Mouse (Mus musculus) kidney, adult 8-10 months (tissue): ENCODE measurements around the gene Cbfa2t3.
"Not testable (repeated sequence)": the region's sequence is repeated elsewhere in the genome, so short reads cannot be mapped to it uniquely, and the experiment has no call there.

ENCODE experiments used
- DNase-seq, 2 experiments: peaks; one replicate each; pipeline ENCODE4 v3.0.0; 2022

Cbfa2t3 gene

GRCm38 (mm10) chr8:122635878-122636802, 62.8 kb downstream of the Cbfa2t3 start:
- DNase-seq, result no peak

GRCm38 (mm10) chr8:122633205-122633604, 65.7 kb downstream of the Cbfa2t3 start:
- no peak for DNase-seq

DNA sequence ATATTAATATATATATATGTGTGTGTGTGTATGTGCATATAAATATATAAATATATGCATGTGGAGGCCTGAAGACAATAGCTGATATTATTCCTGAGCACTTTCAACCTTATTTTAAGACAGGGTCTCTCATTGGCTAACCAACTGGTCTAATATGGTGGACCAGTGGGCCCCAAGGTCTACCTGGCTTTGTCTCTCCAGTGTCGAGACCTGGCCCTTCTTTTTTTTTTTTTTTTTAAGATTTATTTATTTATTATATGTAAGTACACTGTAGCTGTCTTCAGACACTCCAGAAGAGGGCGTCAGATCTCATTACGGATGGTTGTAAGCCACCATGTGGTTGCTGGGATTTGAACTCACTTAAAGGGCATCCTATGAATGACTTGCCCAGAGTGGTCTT, 66.8 kb downstream of the Cbfa2t3 start:
- not testable (repeated sequence) for DNase-seq

DNA sequence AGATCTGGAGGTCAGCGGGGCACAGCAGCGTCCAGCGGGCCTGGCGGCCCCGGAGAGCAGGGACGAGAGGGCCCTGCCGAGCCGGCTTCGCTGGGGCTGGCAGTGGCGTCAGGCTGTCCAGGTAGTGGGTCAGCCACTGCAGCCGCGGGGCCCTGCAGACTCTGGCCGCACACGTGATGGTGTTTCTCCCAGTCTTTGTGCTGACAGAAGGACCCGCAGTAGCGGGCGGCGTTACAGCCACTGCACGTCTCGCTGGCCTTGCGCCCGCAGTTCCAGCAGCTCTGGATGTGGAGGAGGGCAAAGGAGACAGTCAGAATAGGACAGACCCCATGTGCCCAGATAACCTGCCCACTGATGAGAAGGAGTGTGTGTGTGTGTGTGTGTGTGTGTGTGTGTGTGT, 68.2 kb downstream of the Cbfa2t3 start:
- DNase-seq, result peak; percentile 30 to 33

DNA sequence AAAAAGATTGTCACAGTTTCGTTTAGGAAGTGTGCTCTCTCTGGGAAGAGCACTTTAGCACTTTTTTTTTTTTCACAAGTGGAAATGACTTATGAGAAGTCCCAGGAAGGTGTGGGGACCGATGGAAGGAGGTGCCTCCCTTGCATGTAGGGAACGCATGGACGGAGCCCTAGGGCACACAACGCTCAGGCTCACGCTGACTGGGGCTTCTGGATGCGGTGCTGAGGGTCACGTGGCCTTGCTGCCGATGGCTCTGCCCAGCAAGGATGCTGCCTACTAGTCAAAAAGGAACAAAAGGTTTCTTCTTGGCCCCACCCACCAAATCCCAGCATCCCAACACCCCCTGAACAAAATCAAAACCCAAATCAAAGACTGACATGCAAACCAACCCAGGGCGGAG, 69.5 kb downstream of the Cbfa2t3 start:
- no peak for DNase-seq

DNA sequence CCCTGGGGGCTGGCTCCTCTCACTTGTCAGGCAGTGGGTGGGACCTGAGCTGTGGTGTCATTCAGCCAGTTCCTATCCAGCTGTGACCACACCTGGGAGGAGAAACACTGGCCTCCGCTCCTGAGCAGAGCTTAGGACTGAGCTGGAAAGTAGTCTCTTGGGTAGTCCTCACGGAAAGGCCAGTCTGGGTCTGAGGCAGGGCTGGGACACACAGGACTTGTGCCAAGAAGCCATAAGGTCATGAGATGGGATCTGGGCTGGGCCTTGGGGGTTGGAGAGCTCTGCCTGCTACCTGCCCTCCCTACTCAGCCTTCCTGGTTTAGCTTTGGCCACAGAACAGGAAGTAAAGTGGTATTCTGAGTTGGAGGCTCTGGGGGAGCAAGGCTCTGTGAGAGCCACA, 72.0 kb downstream of the Cbfa2t3 start:
- DNase-seq, result no peak

GRCm38 (mm10) chr8:122625811-122626210, 73.1 kb downstream of the Cbfa2t3 start:
- peak; percentile 38 to 39 for DNase-seq

GRCm38 (mm10) chr8:122624653-122625052, 74.3 kb downstream of the Cbfa2t3 start:
- no peak for DNase-seq

- DNase-seq, result no peak
These were observed 74.9 kb downstream of the Cbfa2t3 start for GRCm38 (mm10) chr8:122623844-122624642.

DNA sequence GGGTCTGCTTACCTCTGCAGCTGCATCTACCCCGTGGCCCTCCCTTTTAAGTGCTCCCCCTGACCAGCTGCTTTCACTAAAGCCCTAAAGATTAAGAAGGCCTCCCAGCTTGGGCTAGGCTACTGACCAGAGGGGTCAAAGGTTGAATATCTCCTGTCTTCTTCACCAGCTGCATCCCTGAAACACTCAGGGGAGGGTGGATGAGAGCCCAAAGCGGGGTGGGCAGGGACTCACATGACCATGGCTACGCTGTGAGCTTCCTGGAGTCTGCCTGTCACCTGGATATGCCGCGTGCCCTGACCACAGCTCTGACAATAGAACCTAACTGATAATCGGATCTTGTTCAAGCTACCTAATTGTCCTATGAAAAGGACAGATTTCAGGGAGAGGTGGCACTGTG, 76.2 kb downstream of the Cbfa2t3 start, which contains the start of gene Pabpn1l:
Gene Pabpn1l, minus strand, starts transcription at position 13 of the 400 bp plus-strand sequence.
- DNase-seq, result peak; percentile 26 to 40

DNA sequence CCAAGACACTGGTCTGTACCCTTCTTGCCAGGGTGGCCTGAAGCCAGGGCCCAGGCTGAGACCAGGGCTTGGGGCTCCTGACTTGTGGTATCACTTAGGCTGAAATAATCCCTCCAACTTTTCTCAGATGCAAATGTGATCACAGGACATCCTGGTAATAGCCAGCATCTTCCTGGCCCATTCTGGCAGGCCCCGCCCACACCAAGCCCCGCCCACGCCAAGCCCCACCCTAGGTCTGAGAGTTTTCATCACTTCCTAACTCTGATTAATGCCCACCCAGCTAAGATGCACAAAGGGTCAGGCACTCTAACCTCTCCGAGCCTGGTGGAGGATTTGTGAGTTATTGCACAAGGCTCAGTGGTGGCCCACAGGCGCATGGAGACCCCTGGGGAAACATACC, 78.5 kb downstream of the Cbfa2t3 start:
- DNase-seq, result no peak

GRCm38 (mm10) chr8:122618660-122619378, 80.1 kb downstream of the Cbfa2t3 start:
- no peak for DNase-seq

DNA sequence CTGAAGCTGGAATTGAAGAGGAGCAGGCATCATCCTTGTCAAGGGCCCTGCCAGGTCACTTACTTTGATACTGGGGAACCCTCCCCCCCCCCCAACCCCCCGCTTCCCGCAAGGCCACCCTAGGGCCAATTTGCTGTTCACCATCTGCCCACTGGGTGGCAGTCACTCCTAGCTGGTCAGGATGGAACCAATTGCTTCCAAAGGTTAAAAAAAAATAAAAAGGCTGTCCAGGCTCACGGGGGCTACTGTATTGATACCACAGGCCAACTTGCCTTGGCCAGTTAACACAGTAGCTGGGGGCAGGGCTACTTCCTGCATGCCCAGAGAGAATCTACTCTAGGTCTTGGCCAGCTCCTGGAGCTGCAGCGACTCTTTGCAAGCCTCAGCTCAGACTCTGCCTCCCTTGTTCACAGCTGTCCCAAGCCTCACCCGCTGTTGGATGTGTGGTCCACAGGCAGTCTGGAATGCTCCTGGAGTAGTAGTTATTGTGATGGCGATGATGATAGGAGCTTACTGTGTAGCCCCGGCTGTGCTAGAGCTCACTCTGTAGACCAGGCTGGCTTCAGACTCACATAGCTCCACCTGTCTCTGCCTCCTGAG, 80.9 kb downstream of the Cbfa2t3 start:
- DNase-seq, result peak; percentile 61 to 87

DNA sequence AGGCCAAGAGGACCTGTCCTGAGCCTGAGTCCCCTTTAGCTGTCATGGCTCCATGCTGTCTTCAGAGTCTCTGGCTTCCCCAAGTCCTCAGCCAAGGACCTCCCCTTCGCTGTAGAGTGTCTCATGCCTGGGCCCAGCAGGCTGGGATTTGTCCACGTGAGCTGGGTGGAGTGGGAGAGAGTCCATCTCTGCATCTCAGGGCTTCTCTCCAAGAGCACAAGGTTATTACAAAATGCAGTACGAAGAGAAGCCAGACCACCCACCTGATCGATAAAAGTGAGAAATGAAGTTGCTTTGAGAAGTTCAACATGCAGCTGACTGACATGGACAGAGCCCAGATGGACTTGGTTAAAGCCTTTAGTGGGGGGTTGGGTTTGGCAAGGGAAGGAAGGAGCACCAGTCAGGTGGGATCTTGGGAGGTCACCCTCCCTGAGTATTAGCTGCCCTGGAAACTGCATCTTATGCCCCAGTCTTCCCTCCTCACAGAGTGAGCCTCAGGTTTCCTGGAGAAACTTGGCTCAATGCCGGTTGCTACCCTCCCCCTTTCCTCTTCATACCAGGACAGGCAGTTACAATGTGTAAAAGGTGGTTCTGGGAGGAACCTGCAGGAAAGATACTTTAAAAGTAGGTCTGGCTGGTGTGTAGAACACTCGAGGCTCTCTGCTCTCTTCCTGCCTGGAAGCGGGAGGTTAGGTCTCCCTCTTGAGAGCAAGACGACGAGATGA, 82.6 kb downstream of the Cbfa2t3 start:
- DNase-seq, result no peak

- DNase-seq, result peak; percentile 97
These were observed 87.4 kb downstream of the Cbfa2t3 start, which contains the start of the genes Galns and Trappc2l for GRCm38 (mm10) chr8:122611295-122612133. TSS of gene Galns (minus strand) at chr8:122611463. TSS of gene Trappc2l (plus strand) at chr8:122611640.

- DNase-seq, result peak in 1 of 2 experiments; percentile 39
These were observed 88.2 kb downstream of the Cbfa2t3 start for GRCm38 (mm10) chr8:122610612-122611277.

DNA sequence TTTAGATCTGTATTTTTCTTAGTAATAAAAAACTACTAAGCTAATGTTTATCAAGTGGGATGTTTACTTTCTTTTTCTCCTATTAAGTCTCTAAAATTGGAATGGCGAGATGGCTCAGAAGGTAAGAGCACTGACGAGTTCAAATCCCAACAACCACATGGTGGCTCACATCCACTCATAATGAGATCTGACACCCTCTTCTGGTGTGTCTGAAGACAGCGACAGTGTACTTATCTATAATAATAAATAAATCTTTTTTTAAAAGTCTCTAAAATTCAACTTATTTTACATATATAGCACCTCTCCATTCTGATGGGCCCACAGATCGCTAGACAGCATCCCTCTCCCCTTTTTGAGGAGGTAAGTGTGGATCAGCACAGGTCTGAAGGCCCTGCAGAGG, 88.7 kb downstream of the Cbfa2t3 start:
- no peak for DNase-seq

- DNase-seq, result no peak
These were observed 92.1 kb downstream of the Cbfa2t3 start for GRCm38 (mm10) chr8:122606810-122607209.

DNA sequence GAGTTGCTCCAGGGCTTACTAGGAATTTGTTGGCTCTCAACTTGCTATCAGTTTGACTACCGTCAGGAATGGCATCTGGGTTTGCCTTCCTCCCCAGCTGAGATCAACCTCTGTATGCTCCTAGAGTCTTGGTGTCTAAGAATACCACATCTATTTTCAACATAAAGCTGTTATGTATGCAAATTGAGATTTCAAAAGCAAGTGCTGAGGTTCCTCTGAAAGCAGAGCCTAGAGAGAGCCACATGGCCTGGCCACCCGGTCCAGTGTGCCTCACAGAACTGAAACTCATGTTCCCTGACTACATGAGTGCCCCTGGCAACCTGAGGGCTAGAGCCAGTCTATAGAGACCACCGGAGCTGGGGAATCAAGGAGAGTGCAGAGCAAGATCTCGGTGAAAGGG, 93.5 kb downstream of the Cbfa2t3 start:
- no peak for DNase-seq

DNA sequence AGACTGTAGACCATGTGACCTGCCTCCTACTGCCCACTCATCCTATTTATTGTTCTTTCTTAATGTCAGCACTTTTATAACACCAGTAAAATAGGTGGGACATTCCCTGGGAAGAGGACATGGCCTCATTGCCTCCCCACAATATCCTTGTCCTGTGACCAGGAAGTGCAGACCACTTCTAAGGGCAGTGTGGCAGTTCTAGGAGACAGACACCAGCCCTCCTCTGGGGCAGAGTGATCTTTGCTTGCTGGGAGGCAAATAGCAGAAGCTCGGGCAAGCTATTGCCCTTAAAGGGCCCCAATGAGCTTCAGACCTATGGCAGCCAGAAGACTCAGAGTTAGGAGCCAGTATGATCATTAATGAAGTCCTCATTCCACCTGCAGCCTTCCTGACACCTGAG, 94.3 kb downstream of the Cbfa2t3 start:
- DNase-seq, result no peak
